Mouse (Mus musculus) embryonic facial prominence, embryonic 10.5 days (tissue): Measurements from ENCODE around the gene Asic2. TPM values are rescaled to one million over a fixed set of nuclear protein-coding genes. Genes with fewer than 3 reads are reported as not detected.
A peak's percentile ranks its signal among the peaks of the same experiment; 100 is the strongest.
"Not testable (repeated sequence)": the region's sequence is repeated elsewhere in the genome, so short reads cannot be mapped to it uniquely, and the experiment has no call there.

ENCODE experiments used
- DNase-seq: peaks from one replicate; pipeline ENCODE4 v3.0.0-alpha.2; 2017; ENCODE audit warnings: low spot score
- H3K27ac ChIP-seq: fragments of 300-500 bp; sonication (generic); replicated peaks from 2 replicates; pipeline ENCODE4 v1.5.1; 2016; ENCODE audit warnings: mild to moderate bottlenecking
- H3K27me3 ChIP-seq: fragments of 300-500 bp; sonication (generic); replicated peaks from 2 replicates; pipeline ENCODE4 v1.6.1; 2016; ENCODE audit warnings: low read depth, mild to moderate bottlenecking; ENCODE audit not compliant: poor library complexity, severe bottlenecking
- H3K36me3 ChIP-seq: fragments of 300-500 bp; sonication (generic); replicated peaks from 2 replicates; pipeline ENCODE4 v1.6.1; 2016; ENCODE audit warnings: mild to moderate bottlenecking, moderate library complexity
- H3K4me1 ChIP-seq: fragments of 300-500 bp; sonication (generic); 2 replicates; pipeline ENCODE4 v1.6.1; 2016
- H3K4me3 ChIP-seq: fragments of 300-500 bp; sonication (generic); 2 replicates; pipeline ENCODE4 v1.5.1; 2016; ENCODE audit warnings: mild to moderate bottlenecking, moderate library complexity
- H3K9me3 ChIP-seq: fragments of 300-500 bp; sonication (generic); 2 replicates; pipeline ENCODE4 v1.6.1; 2016; ENCODE audit warnings: mild to moderate bottlenecking
- WGBS: fragments of 180-500 bp; shearing (Covaris S2); methylation state at CpG from one replicate; pipeline ENCODE4 v1.1.7; 2016; 5-methylcytosine and 5-hydroxymethylcytosine counted together
- polyA plus RNA-seq: library from polyadenylated mRNA; unstranded; fragments of >200 nt; fragmentation: Nextera tagmentation; extraction: Ambion mirVana; gene quantifications from 2 replicates; pipeline ENCODE4 v1.2.1, GENCODE M21; 2016

Asic2 gene
- polyA plus RNA-seq, 1 experiment from 2014 or later = 0.66 TPM

- no peaks in the 10 kb centered on the region for H3K27me3 ChIP-seq
- no peak for DNase-seq
- H3K9me3 ChIP-seq = 0 out of 2 replicates have a peak, but pooled peaks cover 3% of the 10 kb centered on the region
- H3K36me3 ChIP-seq = no peaks in the 10 kb centered on the region
- H3K27ac ChIP-seq = no peak overlapping the region
- H3K4me1 ChIP-seq = peaks cover 2% of the 10 kb centered on the region; the same call in 1 of the 2 replicates
- H3K4me3 ChIP-seq = no peak overlapping the region
- WGBS = 74% methylated on average over 7 of the region's 7 CpGs
These were observed 697.7 kb downstream of the Asic2 start for GRCm38 (mm10) chr11:81270518-81270917.

- Histone ChIP-seq H3K27ac (no peak overlapping the region), H3K4me3 (no peak overlapping the region), H3K27me3 (no peaks in the 10 kb centered on the region), H3K9me3 (0 out of 2 replicates have a peak, but pooled peaks cover 1% of the 10 kb centered on the region), H3K36me3 (no peaks in the 10 kb centered on the region), H3K4me1 (no peaks in the 10 kb centered on the region)
- DNase-seq = no peak
- WGBS = 74% methylated on average over 2 of the region's 2 CpGs
These were observed 704.5 kb downstream of the Asic2 start for GRCm38 (mm10) chr11:81263757-81264156.

GRCm38 (mm10) chr11:81263193-81263592 is 705.1 kb downstream of the Asic2 start:
- Histone ChIP-seq H3K27ac (no peak overlapping the region), H3K36me3 (no peaks in the 10 kb centered on the region), H3K27me3 (no peaks in the 10 kb centered on the region), H3K9me3 (no peaks in the 10 kb centered on the region), H3K4me1 (no peaks in the 10 kb centered on the region), H3K4me3 (no peak overlapping the region)
- DNase-seq = no peak
- 84% methylated on average over 1 of the region's 1 CpGs for WGBS

- WGBS = 86% methylated on average over 3 of the region's 3 CpGs
- no peak for DNase-seq
- Histone ChIP-seq H3K4me1 (no peaks in the 10 kb centered on the region), H3K36me3 (no peaks in the 10 kb centered on the region), H3K4me3 (no peak overlapping the region), H3K9me3 (no peaks in the 10 kb centered on the region), H3K27ac (no peak overlapping the region), H3K27me3 (no peaks in the 10 kb centered on the region)
These were observed 707.0 kb downstream of the Asic2 start for GRCm38 (mm10) chr11:81261259-81261658.

- not testable (repeated sequence) for H3K4me1 ChIP-seq, H3K36me3 ChIP-seq, H3K27me3 ChIP-seq, DNase-seq, H3K9me3 ChIP-seq, H3K4me3 ChIP-seq, H3K27ac ChIP-seq
- 95% methylated on average over 18 of the region's 18 CpGs for WGBS
These were observed 727.1 kb downstream of the Asic2 start for GRCm38 (mm10) chr11:81241183-81241582.

- WGBS = 62% methylated on average over 13 of the region's 13 CpGs
- DNase-seq = peak; percentile 43
- H3K4me1 ChIP-seq = peaks cover 8% of the 10 kb centered on the region
- no peaks in the 10 kb centered on the region for H3K9me3 ChIP-seq
- no peaks in the 10 kb centered on the region for H3K27me3 ChIP-seq
- H3K4me3 ChIP-seq = no peak overlapping the region
- no peak overlapping the region for H3K27ac ChIP-seq
- no peaks in the 10 kb centered on the region for H3K36me3 ChIP-seq
These were observed 728.1 kb downstream of the Asic2 start for GRCm38 (mm10) chr11:81239966-81240681.

- peaks cover 8% of the 10 kb centered on the region for H3K4me1 ChIP-seq
- no peaks in the 10 kb centered on the region for H3K27me3 ChIP-seq
- 55% methylated on average over 2 of the region's 2 CpGs for WGBS
- no peak overlapping the region for H3K27ac ChIP-seq
- H3K4me3 ChIP-seq = no peak overlapping the region
- DNase-seq = no peak
- H3K9me3 ChIP-seq = no peaks in the 10 kb centered on the region
- H3K36me3 ChIP-seq = no peaks in the 10 kb centered on the region
These were observed 729.2 kb downstream of the Asic2 start for GRCm38 (mm10) chr11:81239091-81239490.

GRCm38 (mm10) chr11:81236070-81236469 is 732.2 kb downstream of the Asic2 start:
- Histone ChIP-seq H3K4me1 (peaks cover 8% of the 10 kb centered on the region), H3K36me3 (no peaks in the 10 kb centered on the region), H3K27me3 (no peaks in the 10 kb centered on the region), H3K9me3 (no peaks in the 10 kb centered on the region), H3K4me3 (no peak overlapping the region), H3K27ac (no peak overlapping the region)
- DNase-seq = no peak
- WGBS = 83% methylated on average over 2 of the region's 2 CpGs

- DNase-seq = no peak
- no peaks in the 10 kb centered on the region; the same call in 1 of the 2 replicates for H3K4me1 ChIP-seq
- H3K36me3 ChIP-seq = no peaks in the 10 kb centered on the region
- 89% methylated on average over 9 of the region's 9 CpGs for WGBS
- H3K27me3 ChIP-seq = no peaks in the 10 kb centered on the region
- H3K9me3 ChIP-seq = no peaks in the 10 kb centered on the region
- no peak overlapping the region for H3K27ac ChIP-seq
- no peak overlapping the region for H3K4me3 ChIP-seq
These were observed 744.9 kb downstream of the Asic2 start for GRCm38 (mm10) chr11:81223361-81223760.

GRCm38 (mm10) chr11:81220786-81221185 is 747.5 kb downstream of the Asic2 start:
- no peak for DNase-seq
- H3K27ac ChIP-seq = no peak overlapping the region
- H3K36me3 ChIP-seq = no peaks in the 10 kb centered on the region
- H3K4me1 ChIP-seq = no peaks in the 10 kb centered on the region; the same call in 1 of the 2 replicates
- H3K27me3 ChIP-seq = no peaks in the 10 kb centered on the region
- WGBS = 88% methylated on average over 4 of the region's 4 CpGs
- H3K9me3 ChIP-seq = no peaks in the 10 kb centered on the region
- H3K4me3 ChIP-seq = no peak overlapping the region

GRCm38 (mm10) chr11:81205471-81205870 is 762.8 kb downstream of the Asic2 start:
- 56% methylated on average over 4 of the region's 4 CpGs for WGBS
- Histone ChIP-seq H3K36me3 (no peaks in the 10 kb centered on the region), H3K27ac (no peak overlapping the region), H3K27me3 (no peaks in the 10 kb centered on the region), H3K9me3 (no peaks in the 10 kb centered on the region), H3K4me1 (no peaks in the 10 kb centered on the region), H3K4me3 (no peak overlapping the region)
- DNase-seq = no peak

- no peak for DNase-seq
These were observed 765.7 kb downstream of the Asic2 start for GRCm38 (mm10) chr11:81202578-81202977.

GRCm38 (mm10) chr11:81193856-81194255 is 774.4 kb downstream of the Asic2 start:
- Histone ChIP-seq H3K36me3 (no peaks in the 10 kb centered on the region), H3K27ac (no peak overlapping the region), H3K4me1 (no peaks in the 10 kb centered on the region), H3K9me3 (no peaks in the 10 kb centered on the region), H3K4me3 (no peak overlapping the region), H3K27me3 (no peaks in the 10 kb centered on the region)
- 54% methylated on average over 4 of the region's 4 CpGs for WGBS
- peak; percentile 69 for DNase-seq

More at GRCm38 (mm10) chr11:81202578-81202977, 765.7 kb downstream of the Asic2 start:
- WGBS = 84% methylated on average over 5 of the region's 5 CpGs
- no peaks in the 10 kb centered on the region for H3K36me3 ChIP-seq
- H3K27ac ChIP-seq = no peak overlapping the region
- no peaks in the 10 kb centered on the region for H3K27me3 ChIP-seq
- H3K9me3 ChIP-seq = no peaks in the 10 kb centered on the region
- no peak overlapping the region for H3K4me3 ChIP-seq
- no peaks in the 10 kb centered on the region; the same call in 1 of the 2 replicates for H3K4me1 ChIP-seq
